Mouse (Mus musculus) testis, adult 2 months (tissue): Measurements from ENCODE around the gene Rpl12. TPM values are rescaled to one million over a fixed set of nuclear protein-coding genes. Genes with fewer than 3 reads are reported as not detected.

ENCODE experiments used
- H3K27ac ChIP-seq: fragments of 200-500 bp; 2 replicates; pipeline ENCODE4 v1.5.1; 2012; ENCODE audit warnings: low read depth, low read length; ENCODE audit not compliant: control insufficient read depth, insufficient read depth
- H3K27me3 ChIP-seq: fragments of 200-500 bp; 2 replicates; pipeline ENCODE4 v1.6.1; 2012; ENCODE audit warnings: mild to moderate bottlenecking, low read length, moderate library complexity; ENCODE audit not compliant: control insufficient read depth, insufficient read depth
- H3K36me3 ChIP-seq: fragments of 200-500 bp; 2 replicates; pipeline ENCODE4 v1.6.1; 2012; ENCODE audit warnings: mild to moderate bottlenecking, low read length; ENCODE audit not compliant: control insufficient read depth, insufficient read depth
- H3K4me1 ChIP-seq: fragments of 200-500 bp; 2 replicates; pipeline ENCODE4 v1.6.1; 2012; ENCODE audit warnings: low read length; ENCODE audit not compliant: control insufficient read depth, insufficient read depth
- H3K4me3 ChIP-seq: fragments of 200-500 bp; 2 replicates; pipeline ENCODE4 v1.5.1; 2012; ENCODE audit warnings: low read depth, mild to moderate bottlenecking, low read length, moderate library complexity, mixed read lengths; ENCODE audit not compliant: control insufficient read depth
- CTCF ChIP-seq: fragments of 200-500 bp; IDR thresholded peaks from 2 replicates; pipeline ENCODE4 v1.5.1; 2012; ENCODE audit warnings: low read depth, mild to moderate bottlenecking, inconsistent platforms, low read length, moderate library complexity; ENCODE audit not compliant: control insufficient read depth, insufficient read depth, insufficient replicate concordance
- POLR2A ChIP-seq: fragments of 200-500 bp; IDR thresholded peaks from 2 replicates; pipeline ENCODE4 v1.6.1; 2012; ENCODE audit warnings: low read depth, mild to moderate bottlenecking, inconsistent platforms, low read length, moderate library complexity; ENCODE audit not compliant: control insufficient read depth
- polyA plus RNA-seq: library from polyadenylated mRNA; depleted of rRNA; stranded (reverse); fragments of >200 nt; gene quantifications from 2 replicates; pipeline ENCODE4 v1.2.3, GENCODE M21; 2012

The Rpl12 gene
- polyA plus RNA-seq, 1 experiment, result 151 TPM

- TF ChIP-seq CTCF (no peak), POLR2A (no peak)
- H3K4me3 ChIP-seq, result no peak overlapping the region
- H3K36me3 ChIP-seq, result no peaks in the 10 kb centered on the region
- no peaks in the 10 kb centered on the region for H3K27me3 ChIP-seq
- H3K4me1 ChIP-seq, result peaks cover 10% of the 10 kb centered on the region
- H3K27ac ChIP-seq, result no peak overlapping the region
Measured at GRCm38 (mm10) chr2:32971235-32971634, 9.9 kb downstream of the Rpl12 start.

- no peak for TF ChIP-seq POLR2A
- H3K4me3 ChIP-seq, result no peak overlapping the region
- H3K4me1 ChIP-seq, result no peaks in the 10 kb centered on the region
- H3K27ac ChIP-seq, result no peak overlapping the region
- no peaks in the 10 kb centered on the region; the same call in 1 of the 2 replicates for H3K36me3 ChIP-seq
- no peaks in the 10 kb centered on the region for H3K27me3 ChIP-seq
Measured at GRCm38 (mm10) chr2:32974216-32974615, 12.9 kb downstream of the Rpl12 start.

GRCm38 (mm10) chr2:32977114-32977513 lies 15.8 kb downstream of the Rpl12 start:
- TF ChIP-seq POLR2A, result no peak
- TF ChIP-seq CTCF, result no peak
- H3K4me3 ChIP-seq, result no peak overlapping the region
- peaks cover 7% of the 10 kb centered on the region for H3K4me1 ChIP-seq
- H3K27ac ChIP-seq, result no peak overlapping the region
- H3K36me3 ChIP-seq, result no peaks in the 10 kb centered on the region; the same call in 1 of the 2 replicates
- no peaks in the 10 kb centered on the region for H3K27me3 ChIP-seq

GRCm38 (mm10) chr2:32978675-32979074 lies 17.3 kb downstream of the Rpl12 start:
- no peak for TF ChIP-seq CTCF
- TF ChIP-seq POLR2A, result no peak
- Histone ChIP-seq H3K27me3 (no peaks in the 10 kb centered on the region), H3K36me3 (no peaks in the 10 kb centered on the region; the same call in 1 of the 2 replicates), H3K27ac (no peak overlapping the region), H3K4me3 (no peak overlapping the region), H3K4me1 (peaks cover 10% of the 10 kb centered on the region)

GRCm38 (mm10) chr2:32979675-32980074 lies 18.3 kb downstream of the Rpl12 start:
- Histone ChIP-seq H3K4me1 (peaks cover 10% of the 10 kb centered on the region), H3K27me3 (no peaks in the 10 kb centered on the region), H3K36me3 (no peaks in the 10 kb centered on the region; the same call in 1 of the 2 replicates), H3K4me3 (no peak overlapping the region), H3K27ac (no peak overlapping the region)
- TF ChIP-seq CTCF (no peak), POLR2A (no peak)

- Histone ChIP-seq H3K4me1 (peaks cover 10% of the 10 kb centered on the region), H3K36me3 (no peaks in the 10 kb centered on the region; the same call in 1 of the 2 replicates), H3K4me3 (peak overlapping the region; percentile 89), H3K27ac (no peak overlapping the region), H3K27me3 (no peaks in the 10 kb centered on the region)
- TF ChIP-seq POLR2A (no peak), CTCF (no peak)
Measured at GRCm38 (mm10) chr2:32981281-32981680, 19.9 kb downstream of the Rpl12 start.

- TF ChIP-seq CTCF, result no peak
- peak; percentile 89 for TF ChIP-seq POLR2A
- Histone ChIP-seq H3K27ac (peak within 1 kb of the TSS; percentile 45; the same call in 1 of the 2 replicates), H3K4me3 (peak within 1 kb of the TSS; percentile 89), H3K27me3 (no peaks in the 10 kb centered on the region), H3K4me1 (peaks cover 10% of the 10 kb centered on the region), H3K36me3 (no peaks in the 10 kb centered on the region; the same call in 1 of the 2 replicates)
Measured at GRCm38 (mm10) chr2:32981725-32982271, 20.4 kb downstream of the Rpl12 start, which contains the start of gene Slc2a8. Slc2a8 (minus strand) TSS chr2:32982083.
